Mouse (Mus musculus) ovary, postnatal 36 days (tissue): ENCODE results near the gene Glis1.

ENCODE experiments used
- DNase-seq: peaks from one replicate; pipeline ENCODE4 v3.0.0; 2022; ENCODE audit warnings: low spot score, mixed read lengths

The Glis1 gene

GRCm38 (mm10) chr4:107624951-107625350 is 190.6 kb downstream of the Glis1 start:
- no peak for DNase-seq

- no peak for DNase-seq
Measured at GRCm38 (mm10) chr4:107628226-107628625, 193.8 kb downstream of the Glis1 start.

GRCm38 (mm10) chr4:107628921-107629411 is 194.6 kb downstream of the Glis1 start:
- no peak for DNase-seq

GRCm38 (mm10) chr4:107634631-107635030 is 200.2 kb downstream of the Glis1 start:
- no peak for DNase-seq

GRCm38 (mm10) chr4:107636099-107636498 is 201.7 kb downstream of the Glis1 start:
- no peak for DNase-seq

GRCm38 (mm10) chr4:107637670-107638069 is 203.3 kb downstream of the Glis1 start:
- peak; percentile 29 for DNase-seq

GRCm38 (mm10) chr4:107638303-107638702 is 203.9 kb downstream of the Glis1 start:
- DNase-seq = no peak

- no peak for DNase-seq
Measured at GRCm38 (mm10) chr4:107641624-107642023, 207.2 kb downstream of the Glis1 start.

GRCm38 (mm10) chr4:107648959-107649485 is 214.6 kb downstream of the Glis1 start:
- no peak for DNase-seq

- DNase-seq = no peak
Measured at GRCm38 (mm10) chr4:107651021-107651496, 216.7 kb downstream of the Glis1 start.

GRCm38 (mm10) chr4:107652598-107653279 is 218.3 kb downstream of the Glis1 start:
- DNase-seq = peak; percentile 77

GRCm38 (mm10) chr4:107653280-107653643 is 218.9 kb downstream of the Glis1 start:
- no peak for DNase-seq

- DNase-seq = no peak
Measured at GRCm38 (mm10) chr4:107660649-107661048, 226.3 kb downstream of the Glis1 start.

- no peak for DNase-seq
Measured at GRCm38 (mm10) chr4:107668514-107668913, 234.1 kb downstream of the Glis1 start.

- DNase-seq = no peak
Measured at GRCm38 (mm10) chr4:107670731-107671130, 236.3 kb downstream of the Glis1 start.

GRCm38 (mm10) chr4:107673638-107674321 is 239.4 kb downstream of the Glis1 start:
- peak; percentile 72 for DNase-seq

- DNase-seq = no peak
Measured at GRCm38 (mm10) chr4:107674322-107674644, 239.9 kb downstream of the Glis1 start.

GRCm38 (mm10) chr4:107675645-107676044 is 241.3 kb downstream of the Glis1 start:
- DNase-seq = no peak

- no peak for DNase-seq
Measured at GRCm38 (mm10) chr4:107680311-107681098, 246.1 kb downstream of the Glis1 start.

- no peak for DNase-seq
Measured at GRCm38 (mm10) chr4:107681099-107681849, 246.9 kb downstream of the Glis1 start.

GRCm38 (mm10) chr4:107683006-107683756 is 248.8 kb downstream of the Glis1 start:
- no peak for DNase-seq
